Mouse (Mus musculus): Measurements from ENCODE around the gene Pde7b. TPM values are rescaled to one million over a fixed set of nuclear protein-coding genes. Genes with fewer than 3 reads are reported as not detected.

The Pde7b gene
- polyA plus RNA-seq, 1 experiment from 2014 or later = 2.5 TPM

DNA sequence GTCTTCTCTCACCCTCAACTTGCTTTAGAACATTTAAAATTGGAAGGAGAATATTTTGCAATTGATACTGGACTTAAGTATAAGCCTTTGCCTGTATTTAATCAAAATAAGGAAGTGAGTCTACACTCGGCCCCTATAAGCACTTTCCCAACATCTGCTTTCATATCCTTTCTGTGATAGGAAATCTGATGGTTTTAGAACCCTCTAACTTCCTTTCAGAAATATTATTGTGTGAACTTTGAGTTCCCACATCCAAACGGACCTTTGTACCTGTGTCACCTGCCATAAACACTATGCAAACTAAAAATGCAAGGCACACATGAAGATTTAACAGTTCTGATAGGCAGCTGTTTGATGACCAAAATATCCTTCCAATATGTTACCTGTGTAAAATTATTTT lies 58.2 kb downstream of the Pde7b start:
- WGBS = 72% methylated on average over 2 of the region's 2 CpGs
- H3K9me3 ChIP-seq = no peaks in the 10 kb centered on the region
- no peaks in the 10 kb centered on the region for H3K27me3 ChIP-seq
- H3K4me3 ChIP-seq (replicated peaks) = no peak overlapping the region
- H3K4me1 ChIP-seq = peaks cover 8% of the 10 kb centered on the region
- H3K9ac ChIP-seq = no peak overlapping the region
- H3K27ac ChIP-seq = no peak overlapping the region
- no peaks in the 10 kb centered on the region for H3K36me3 ChIP-seq (replicated peaks)
- H3K4me2 ChIP-seq = no peak overlapping the region
- no peak for ATAC-seq (ENCODE audit: low FRiP score)

GRCm38 (mm10) chr10:20662951-20663350 lies 61.9 kb downstream of the Pde7b start:
- no peak overlapping the region for H3K27ac ChIP-seq
- 89% methylated on average over 7 of the region's 7 CpGs for WGBS
- H3K4me1 ChIP-seq = no peaks in the 10 kb centered on the region
- H3K4me3 ChIP-seq (replicated peaks) = no peak overlapping the region
- no peaks in the 10 kb centered on the region for H3K27me3 ChIP-seq
- no peak for ATAC-seq (ENCODE audit: low FRiP score)
- H3K9ac ChIP-seq = no peak overlapping the region
- H3K36me3 ChIP-seq (replicated peaks) = no peaks in the 10 kb centered on the region
- H3K9me3 ChIP-seq = no peaks in the 10 kb centered on the region
- H3K4me2 ChIP-seq = no peak overlapping the region

DNA sequence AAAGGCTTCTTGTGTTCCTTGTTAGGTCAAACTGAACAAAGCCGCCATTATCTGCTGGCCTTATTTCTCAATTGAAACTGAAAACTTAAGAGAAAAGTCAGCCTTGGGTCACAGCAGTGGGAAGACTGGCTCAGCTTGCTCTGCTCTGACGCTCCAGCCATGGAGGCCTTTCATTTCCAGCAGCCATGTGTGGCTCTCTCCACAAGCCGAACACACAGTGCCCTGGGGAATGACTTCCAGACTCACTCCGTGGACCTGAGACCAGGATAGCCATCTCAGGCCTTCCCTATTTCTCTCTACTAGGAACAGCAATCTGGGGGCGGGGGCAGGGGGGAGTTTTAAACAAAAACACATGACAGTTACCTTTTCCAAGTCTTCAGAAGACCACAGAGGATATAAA lies 63.2 kb downstream of the Pde7b start:
- ATAC-seq (ENCODE audit: low FRiP score) = no peak
- no peak overlapping the region for H3K27ac ChIP-seq
- WGBS = 80% methylated on average over 5 of the region's 5 CpGs

DNA sequence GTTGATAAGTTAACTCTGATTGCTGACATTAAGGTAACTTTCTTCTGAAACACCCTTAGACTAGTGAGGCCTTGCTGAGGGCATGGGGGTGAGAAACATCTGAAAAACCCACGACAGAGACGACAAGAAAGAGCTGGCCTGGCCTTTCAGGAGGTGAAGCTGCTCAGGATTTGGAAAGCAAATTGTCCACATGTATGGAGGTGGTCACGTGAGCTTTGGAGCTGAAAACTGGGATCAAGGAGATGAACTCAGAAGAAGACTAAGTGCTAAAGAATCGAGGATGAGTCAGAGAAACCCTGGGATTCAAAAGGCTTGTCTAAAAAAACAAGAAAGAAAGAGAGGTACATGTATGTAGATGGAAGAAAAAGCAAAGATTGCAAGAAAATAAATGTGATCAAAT lies 65.2 kb downstream of the Pde7b start:
- Histone ChIP-seq H3K36me3 (replicated peaks) (no peaks in the 10 kb centered on the region), H3K9me3 (no peaks in the 10 kb centered on the region), H3K4me1 (no peaks in the 10 kb centered on the region), H3K27me3 (no peaks in the 10 kb centered on the region), H3K4me3 (replicated peaks) (no peak overlapping the region), H3K4me2 (no peak overlapping the region), H3K27ac (no peak overlapping the region), H3K9ac (no peak overlapping the region)
- ATAC-seq (ENCODE audit: low FRiP score) = no peak
- WGBS = 72% methylated on average over 4 of the region's 4 CpGs

More for the DNA sequence above, 63.2 kb downstream of the Pde7b start:
- Histone ChIP-seq H3K27me3 (no peaks in the 10 kb centered on the region), H3K4me1 (no peaks in the 10 kb centered on the region), H3K36me3 (replicated peaks) (no peaks in the 10 kb centered on the region), H3K4me3 (replicated peaks) (no peak overlapping the region), H3K9ac (no peak overlapping the region), H3K9me3 (no peaks in the 10 kb centered on the region), H3K4me2 (no peak overlapping the region)

DNA sequence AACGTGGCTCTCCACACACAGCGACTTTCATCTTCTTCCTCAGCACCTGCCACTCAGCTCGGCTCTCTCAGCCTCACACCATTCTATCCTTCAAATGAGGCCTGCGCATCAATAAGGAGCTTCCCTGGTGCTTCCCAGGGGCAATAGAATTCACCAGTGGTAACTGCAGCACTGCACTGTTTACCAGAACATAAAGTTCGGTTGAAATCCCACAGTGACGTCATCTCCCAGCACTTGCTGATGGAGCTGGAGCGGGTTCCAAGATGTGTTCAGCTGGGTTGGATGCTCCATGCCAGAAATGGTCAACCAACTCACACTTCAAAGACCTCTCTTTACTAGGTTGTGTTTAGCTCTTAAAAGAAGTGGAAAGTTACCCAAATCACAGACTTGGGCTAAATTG lies 65.6 kb downstream of the Pde7b start:
- Histone ChIP-seq H3K27me3 (no peaks in the 10 kb centered on the region), H3K4me1 (no peaks in the 10 kb centered on the region), H3K36me3 (replicated peaks) (no peaks in the 10 kb centered on the region), H3K27ac (no peak overlapping the region), H3K9ac (no peak overlapping the region), H3K4me2 (no peak overlapping the region), H3K9me3 (no peaks in the 10 kb centered on the region), H3K4me3 (replicated peaks) (no peak overlapping the region)
- WGBS = 82% methylated on average over 7 of the region's 7 CpGs
- ATAC-seq (ENCODE audit: low FRiP score) = no peak

DNA sequence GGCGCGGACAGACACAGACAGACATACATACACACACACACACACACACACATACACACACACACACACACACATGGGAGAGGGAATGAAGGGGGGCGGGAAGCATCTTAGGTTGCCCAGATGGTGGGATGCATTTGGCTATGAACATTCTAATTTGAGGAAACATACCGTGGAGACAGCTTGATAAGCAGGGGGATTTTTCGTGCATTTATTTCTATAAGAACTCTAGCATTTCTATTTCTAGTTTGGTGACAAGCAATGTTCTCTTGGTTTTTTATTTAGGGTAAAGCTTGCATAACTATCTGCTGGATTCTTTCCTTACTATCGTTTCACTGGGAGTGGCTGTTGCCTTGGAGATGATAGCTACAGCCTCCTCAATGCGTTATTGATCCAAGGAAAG lies 66.2 kb downstream of the Pde7b start:
- H3K27ac ChIP-seq = no peak overlapping the region
- H3K4me3 ChIP-seq (replicated peaks) = no peak overlapping the region
- H3K9me3 ChIP-seq = no peaks in the 10 kb centered on the region
- H3K4me2 ChIP-seq = no peak overlapping the region
- ATAC-seq (ENCODE audit: low FRiP score) = no peak
- H3K9ac ChIP-seq = no peak overlapping the region
- no peaks in the 10 kb centered on the region for H3K4me1 ChIP-seq
- 84% methylated on average over 7 of the region's 7 CpGs for WGBS
- no peaks in the 10 kb centered on the region for H3K27me3 ChIP-seq
- no peaks in the 10 kb centered on the region for H3K36me3 ChIP-seq (replicated peaks)

DNA sequence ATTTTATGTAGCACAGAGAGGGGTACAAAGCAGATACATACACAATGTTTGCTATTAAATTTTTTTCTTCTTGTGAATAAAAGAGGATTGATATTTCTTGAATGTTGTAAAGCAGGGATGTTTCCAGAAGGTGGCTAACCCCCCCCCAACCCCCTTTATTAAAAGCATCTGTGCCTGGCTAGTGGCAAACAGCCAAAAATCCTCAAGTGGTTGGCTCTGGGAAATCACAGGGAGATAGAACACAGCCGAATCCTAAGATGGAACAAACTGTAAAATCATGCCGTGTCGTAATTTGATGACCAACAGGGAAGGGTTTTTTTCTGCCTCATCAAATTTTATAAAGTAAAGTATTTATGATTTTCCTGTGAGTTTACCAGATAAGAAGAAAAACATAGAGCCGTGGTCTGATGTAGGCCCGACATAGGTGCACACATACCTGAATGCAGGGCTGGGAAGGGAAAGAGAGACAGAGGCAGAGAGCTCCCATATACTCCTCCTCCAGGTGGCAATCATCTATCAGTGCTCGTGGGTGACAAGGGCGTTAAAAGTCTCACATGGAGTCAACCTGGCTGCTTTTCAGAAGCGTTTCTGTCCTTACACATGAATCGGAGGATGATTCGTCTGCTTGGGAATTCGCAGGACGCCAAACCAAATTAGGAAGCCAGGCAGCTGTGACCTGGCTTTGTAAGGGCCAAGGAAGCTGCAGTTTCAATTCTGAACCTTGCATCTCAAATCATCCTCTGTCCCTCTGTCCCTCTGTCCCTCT lies 67.4 kb downstream of the Pde7b start:
- H3K27ac ChIP-seq = no peak overlapping the region

DNA sequence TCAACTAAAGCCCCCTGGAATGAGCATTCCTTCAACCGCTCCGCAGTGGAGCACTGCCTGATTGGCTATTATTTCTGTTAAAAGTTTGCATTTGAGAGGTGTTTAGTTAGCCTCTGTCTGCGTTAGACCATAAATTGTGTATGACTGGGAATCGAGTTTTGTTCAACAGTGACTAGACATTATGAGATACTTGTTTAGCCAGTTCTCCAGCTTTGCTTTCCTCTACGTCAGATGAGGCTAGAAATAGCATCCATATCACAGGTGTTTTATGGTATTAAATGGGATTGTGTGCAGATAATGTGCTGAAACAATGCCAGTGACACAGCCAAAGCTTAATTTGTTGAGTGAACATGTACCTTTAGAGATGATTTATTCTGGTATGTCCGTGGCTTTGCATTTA lies 70.3 kb downstream of the Pde7b start:
- Histone ChIP-seq H3K4me3 (replicated peaks) (no peak overlapping the region), H3K27ac (no peak overlapping the region), H3K36me3 (replicated peaks) (no peaks in the 10 kb centered on the region), H3K9ac (no peak overlapping the region), H3K4me1 (no peaks in the 10 kb centered on the region), H3K9me3 (no peaks in the 10 kb centered on the region), H3K4me2 (no peak overlapping the region), H3K27me3 (no peaks in the 10 kb centered on the region)
- 86% methylated on average over 6 of the region's 6 CpGs for WGBS
- ATAC-seq (ENCODE audit: low FRiP score) = no peak

More for the DNA sequence above, 67.4 kb downstream of the Pde7b start:
- H3K27me3 ChIP-seq = no peaks in the 10 kb centered on the region
- no peak overlapping the region for H3K4me3 ChIP-seq (replicated peaks)
- no peaks in the 10 kb centered on the region for H3K9me3 ChIP-seq
- no peaks in the 10 kb centered on the region for H3K4me1 ChIP-seq
- H3K9ac ChIP-seq = no peak overlapping the region
- no peaks in the 10 kb centered on the region for H3K36me3 ChIP-seq (replicated peaks)
- no peak for ATAC-seq (ENCODE audit: low FRiP score)
- 77% methylated on average over 12 of the region's 12 CpGs for WGBS
- H3K4me2 ChIP-seq = no peak overlapping the region

DNA sequence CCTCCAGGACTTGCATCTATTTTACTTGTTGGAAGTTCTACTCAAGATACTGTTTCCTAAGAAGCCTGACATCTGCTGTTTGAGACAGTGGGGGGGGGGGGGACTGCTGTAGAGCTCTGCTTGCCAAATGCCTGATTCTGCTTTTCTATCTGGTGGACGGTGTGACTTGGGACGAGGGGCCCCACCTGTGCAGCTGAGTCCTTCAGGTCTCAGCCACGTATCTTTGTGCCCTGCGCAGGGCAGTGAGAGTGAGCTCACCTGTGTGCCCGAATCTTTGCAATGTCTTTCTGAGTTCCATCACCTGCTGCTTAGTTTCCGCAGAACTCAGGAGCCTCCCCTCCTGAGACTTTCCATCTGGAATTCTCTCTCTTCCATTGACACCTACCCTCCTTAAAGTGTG lies 70.7 kb downstream of the Pde7b start:
- no peaks in the 10 kb centered on the region for H3K9me3 ChIP-seq
- 87% methylated on average over 6 of the region's 6 CpGs for WGBS
- H3K4me3 ChIP-seq (replicated peaks) = no peak overlapping the region
- ATAC-seq (ENCODE audit: low FRiP score) = no peak
- no peak overlapping the region for H3K9ac ChIP-seq
- H3K36me3 ChIP-seq (replicated peaks) = no peaks in the 10 kb centered on the region
- H3K27me3 ChIP-seq = no peaks in the 10 kb centered on the region
- no peaks in the 10 kb centered on the region for H3K4me1 ChIP-seq
- H3K27ac ChIP-seq = no peak overlapping the region
- no peak overlapping the region for H3K4me2 ChIP-seq

DNA sequence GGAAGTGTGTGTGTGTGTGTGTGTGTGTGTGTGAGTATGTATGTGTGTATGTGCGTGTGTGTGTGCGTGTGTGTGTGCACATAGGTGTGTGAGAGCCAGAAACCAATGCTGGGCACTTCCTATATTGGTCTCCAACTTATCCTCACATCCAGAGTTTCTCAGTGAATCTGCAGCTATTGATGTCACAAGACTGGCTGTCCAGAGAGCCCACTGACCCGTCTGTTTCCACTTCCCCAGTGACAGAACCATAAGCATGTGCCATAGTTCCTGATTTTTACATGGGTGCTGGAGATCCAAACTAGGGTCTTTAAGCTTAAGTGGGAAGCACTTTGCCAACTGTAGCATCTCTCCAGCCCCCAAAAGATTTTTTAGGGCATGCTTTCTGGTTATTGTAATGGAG lies 71.6 kb downstream of the Pde7b start:
- H3K27me3 ChIP-seq = no peaks in the 10 kb centered on the region
- no peak overlapping the region for H3K4me3 ChIP-seq (replicated peaks)
- H3K4me2 ChIP-seq = no peak overlapping the region
- H3K4me1 ChIP-seq = no peaks in the 10 kb centered on the region
- H3K36me3 ChIP-seq (replicated peaks) = no peaks in the 10 kb centered on the region
- H3K9me3 ChIP-seq = no peaks in the 10 kb centered on the region
- no peak for ATAC-seq (ENCODE audit: low FRiP score)
- H3K9ac ChIP-seq = no peak overlapping the region
- H3K27ac ChIP-seq = no peak overlapping the region
- 77% methylated on average over 3 of the region's 3 CpGs for WGBS

- Histone ChIP-seq H3K9ac (no peak overlapping the region), H3K4me1 (no peaks in the 10 kb centered on the region), H3K4me3 (replicated peaks) (no peak overlapping the region), H3K9me3 (no peaks in the 10 kb centered on the region), H3K4me2 (no peak overlapping the region), H3K36me3 (replicated peaks) (no peaks in the 10 kb centered on the region), H3K27ac (no peak overlapping the region), H3K27me3 (no peaks in the 10 kb centered on the region)
- no peak for ATAC-seq (ENCODE audit: low FRiP score)
- WGBS = 71% methylated on average over 8 of the region's 8 CpGs
These were observed 88.5 kb downstream of the Pde7b start for GRCm38 (mm10) chr10:20636381-20636780.

DNA sequence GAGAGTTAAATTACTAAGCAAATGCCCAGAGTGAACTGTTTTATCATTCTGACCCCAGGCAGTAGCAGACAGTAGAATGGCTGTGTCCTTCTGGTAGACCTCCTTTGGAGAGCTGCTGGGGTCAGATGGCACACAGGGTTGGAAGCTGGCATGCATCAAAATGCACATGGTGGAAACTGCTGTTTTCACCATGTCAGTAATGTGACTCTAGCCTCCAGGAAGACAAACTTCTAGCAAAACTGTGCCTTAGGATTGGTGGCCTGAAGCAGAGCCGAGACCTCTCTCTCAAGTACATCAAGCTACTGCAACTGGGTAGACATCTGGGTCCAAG lies 91.8 kb downstream of the Pde7b start:
- Histone ChIP-seq H3K9me3 (no peaks in the 10 kb centered on the region), H3K9ac (no peak overlapping the region), H3K27ac (no peak overlapping the region), H3K4me2 (no peak overlapping the region), H3K36me3 (replicated peaks) (no peaks in the 10 kb centered on the region), H3K4me1 (no peaks in the 10 kb centered on the region), H3K4me3 (replicated peaks) (no peak overlapping the region), H3K27me3 (no peaks in the 10 kb centered on the region)
- ATAC-seq (ENCODE audit: low FRiP score) = no peak
- 97% methylated on average over 1 of the region's 1 CpGs for WGBS

DNA sequence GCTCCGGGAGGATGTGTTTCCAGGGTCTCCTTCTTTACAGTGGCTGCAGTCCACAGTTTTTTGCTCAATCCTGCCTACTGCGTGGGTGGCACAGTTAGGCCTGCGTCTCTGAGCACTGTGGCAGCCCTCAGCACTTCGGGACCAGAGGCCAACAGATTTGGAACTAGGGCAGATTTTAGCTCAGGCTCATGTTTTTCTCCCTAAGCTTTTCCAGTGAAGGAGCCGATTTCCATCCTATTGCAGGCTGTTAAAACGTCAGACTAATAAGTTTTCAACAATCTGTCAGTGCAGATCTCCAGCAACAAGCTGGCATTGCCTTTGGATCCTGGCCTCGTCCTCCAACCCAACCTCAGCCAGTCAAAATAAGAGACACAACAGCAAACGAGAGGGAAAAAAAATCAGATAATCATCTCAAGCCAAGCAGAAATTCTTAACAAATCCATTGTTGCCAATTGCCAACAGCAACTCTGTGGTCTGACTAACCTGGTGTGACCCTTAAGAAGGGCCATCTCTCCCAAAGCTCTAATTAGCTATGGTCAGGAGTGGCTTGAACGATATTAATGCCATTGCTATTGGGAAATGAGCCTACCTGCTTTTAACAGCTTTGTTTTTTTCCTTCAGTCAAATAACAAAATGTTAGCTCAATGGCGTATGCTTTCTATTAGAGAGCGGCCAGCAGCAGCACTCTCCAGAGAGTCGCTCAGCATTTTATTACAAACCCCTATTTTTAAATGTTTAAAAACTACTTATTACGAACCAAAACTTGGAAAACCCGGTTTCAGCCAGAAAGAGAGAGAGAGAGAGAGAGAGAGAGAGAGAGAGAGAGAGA lies 92.4 kb downstream of the Pde7b start:
- Histone ChIP-seq H3K27ac (no peak overlapping the region), H3K4me1 (no peaks in the 10 kb centered on the region), H3K27me3 (no peaks in the 10 kb centered on the region), H3K4me3 (replicated peaks) (no peak overlapping the region), H3K4me2 (no peak overlapping the region), H3K36me3 (replicated peaks) (no peaks in the 10 kb centered on the region), H3K9ac (no peak overlapping the region), H3K9me3 (no peaks in the 10 kb centered on the region)
- ATAC-seq (ENCODE audit: low FRiP score) = no peak
- 66% methylated on average over 14 of the region's 14 CpGs for WGBS
